Mouse (Mus musculus) bone marrow, adult 2 months (tissue): Measurements from ENCODE around the gene AU021092. TPM values are rescaled to one million over a fixed set of nuclear protein-coding genes. Genes with fewer than 3 reads are reported as not detected.

ENCODE experiments used
- H3K27ac ChIP-seq: fragments of 200-500 bp; 2 replicates; pipeline ENCODE4 v1.5.1; 2012; ENCODE audit warnings: low read depth, mild to moderate bottlenecking, control low read depth, inconsistent platforms, low read length; ENCODE audit not compliant: control insufficient read depth, poor library complexity, insufficient read depth
- H3K4me1 ChIP-seq: fragments of 200-500 bp; 2 replicates; pipeline ENCODE4 v1.6.1; 2011; ENCODE audit warnings: low read length; ENCODE audit not compliant: control insufficient read depth, insufficient read depth
- H3K4me3 ChIP-seq: fragments of 200-500 bp; replicated peaks from 2 replicates; pipeline ENCODE3; 2011; ENCODE audit warnings: mild to moderate bottlenecking, low read depth, low read length, control low read depth; ENCODE audit not compliant: control insufficient read depth
- CTCF ChIP-seq: fragments of 200-500 bp; IDR thresholded peaks from 2 replicates; pipeline ENCODE4 v1.5.1; 2011; ENCODE audit warnings: low read length, control low read depth; ENCODE audit not compliant: control insufficient read depth, insufficient read depth
- POLR2A ChIP-seq: fragments of 200-500 bp; IDR thresholded peaks from 2 replicates; pipeline ENCODE4 v1.6.1; 2011; ENCODE audit warnings: low read depth, mild to moderate bottlenecking, control low read depth, low read length, borderline replicate concordance; ENCODE audit not compliant: control insufficient read depth
- WGBS: fragments of 180-500 bp; shearing (Covaris S2); methylation state at CpG from one replicate; pipeline ENCODE4 v1.1.7; 2018; 5-methylcytosine and 5-hydroxymethylcytosine counted together
- polyA plus RNA-seq: library from polyadenylated mRNA; stranded (reverse); fragments of >200 nt; gene quantifications from 2 replicates; pipeline ENCODE4 v1.2.4, GENCODE M21; 2011; ENCODE audit warnings: low replicate concordance; ENCODE audit not compliant: missing spikeins, insufficient read depth, insufficient read length

Gene AU021092
- not detected in 2 replicates for polyA plus RNA-seq

DNA sequence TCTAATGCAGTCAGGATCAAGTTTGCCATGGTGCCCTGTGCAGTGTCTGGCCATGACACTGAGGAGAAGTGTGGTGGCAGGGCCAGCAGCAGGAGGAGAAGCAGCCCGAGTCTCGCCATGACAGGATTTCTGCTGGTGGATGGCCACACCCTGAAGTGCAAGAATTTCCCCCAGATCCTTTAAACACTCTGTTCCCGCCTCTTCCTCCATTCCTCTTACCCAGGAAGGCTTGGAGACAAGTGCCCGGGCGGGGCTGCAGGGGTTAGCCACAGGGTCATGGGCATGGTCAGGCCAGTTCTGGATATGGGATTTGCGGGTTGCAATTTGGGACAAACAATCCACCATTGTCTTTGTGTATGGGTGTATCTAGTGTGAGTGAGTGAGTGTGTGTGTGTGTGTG lies at the start of gene AU021092:
Gene AU021092, minus strand, starts transcription at position 160 of the 400 bp plus-strand sequence.
- no peak for TF ChIP-seq POLR2A
- no peak for TF ChIP-seq CTCF
- Histone ChIP-seq H3K4me3 (no peak within 1 kb of the TSS), H3K4me1 (no peaks in the 10 kb centered on the region), H3K27ac (no peak within 1 kb of the TSS)
- WGBS: 63% methylated on average over 6 of the region's 6 CpGs

DNA sequence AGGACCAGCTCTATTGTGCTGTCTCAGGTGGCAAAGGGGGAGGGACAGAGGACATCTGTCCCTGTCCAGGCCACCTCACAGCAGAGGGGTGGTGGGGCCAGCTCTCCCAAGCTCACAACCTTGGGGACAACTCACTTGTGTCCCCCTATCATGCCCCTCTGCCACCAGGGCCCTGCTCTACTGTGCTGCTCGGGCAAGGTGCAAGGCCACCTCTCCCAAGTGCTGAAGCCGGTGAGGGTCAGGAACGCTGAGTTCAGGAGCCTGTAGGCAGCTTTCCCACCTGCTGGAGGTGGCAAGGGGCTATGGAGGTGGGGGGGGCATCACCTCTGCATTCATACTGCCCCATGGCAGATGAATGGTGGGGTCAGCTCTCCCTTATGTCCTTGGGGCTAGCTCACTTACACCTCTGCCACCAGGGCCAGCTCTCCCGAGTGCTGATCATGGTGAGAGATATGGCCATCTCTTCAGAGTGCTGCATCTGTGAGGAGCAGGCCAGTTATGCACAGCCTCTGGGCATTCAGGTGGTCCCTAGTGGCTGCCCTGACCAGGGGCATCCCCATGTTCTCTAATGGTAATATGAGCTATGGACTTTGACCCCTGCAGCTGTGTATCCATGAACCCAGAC lies 49.4 kb upstream of the AU021092 start:
- Histone ChIP-seq H3K4me3 (no peak overlapping the region), H3K27ac (no peak overlapping the region), H3K4me1 (no peaks in the 10 kb centered on the region)
- TF ChIP-seq CTCF: no peak
- no peak for TF ChIP-seq POLR2A
- 76% methylated on average over 4 of the region's 4 CpGs for WGBS

DNA sequence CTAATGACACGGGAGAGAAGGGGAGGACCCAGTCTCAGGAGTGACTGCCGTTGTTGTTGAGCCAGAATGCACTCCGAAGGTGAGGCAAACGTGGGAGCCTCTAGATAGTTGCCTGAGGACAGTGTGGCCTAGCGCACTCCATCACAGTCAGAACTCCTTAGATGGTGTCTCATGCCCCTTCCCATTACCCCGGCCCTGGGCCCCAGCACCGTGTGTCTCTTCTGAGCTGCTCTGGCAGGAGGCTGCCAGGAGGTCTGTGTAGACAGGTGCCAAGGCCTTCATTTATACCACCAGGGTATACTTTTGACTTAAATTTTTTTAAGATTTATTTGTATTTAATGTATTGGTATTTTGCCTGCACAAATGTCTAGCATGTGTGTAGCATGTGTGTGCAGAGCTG lies 41.8 kb upstream of the AU021092 start:
- TF ChIP-seq CTCF (no peak), POLR2A (no peak)
- Histone ChIP-seq H3K4me1 (no peaks in the 10 kb centered on the region), H3K27ac (no peak overlapping the region), H3K4me3 (no peak overlapping the region)
- WGBS: 81% methylated on average over 7 of the region's 7 CpGs

DNA sequence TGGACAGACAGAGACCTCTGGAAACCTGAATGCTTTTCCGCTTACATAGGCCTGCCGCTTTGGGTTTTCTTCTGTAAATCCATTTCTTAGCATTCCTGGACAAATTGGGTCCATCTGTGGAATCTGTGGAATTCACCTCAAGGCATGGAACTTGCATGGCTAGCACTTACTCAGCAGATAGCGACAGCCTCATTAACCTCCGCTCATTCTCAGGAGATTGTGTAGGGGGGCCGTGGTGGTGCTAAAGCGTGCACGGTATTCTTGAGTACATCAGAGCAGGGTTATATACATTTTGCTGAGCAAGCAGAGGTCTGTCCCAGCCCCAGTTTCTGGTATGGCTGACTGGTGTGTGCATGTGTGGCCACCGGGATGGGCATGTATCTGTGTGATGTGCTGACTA lies 41.1 kb upstream of the AU021092 start:
- Histone ChIP-seq H3K4me3 (no peak overlapping the region), H3K4me1 (no peaks in the 10 kb centered on the region), H3K27ac (no peak overlapping the region)
- 89% methylated on average over 8 of the region's 8 CpGs for WGBS
- no peak for TF ChIP-seq POLR2A
- TF ChIP-seq CTCF: no peak

DNA sequence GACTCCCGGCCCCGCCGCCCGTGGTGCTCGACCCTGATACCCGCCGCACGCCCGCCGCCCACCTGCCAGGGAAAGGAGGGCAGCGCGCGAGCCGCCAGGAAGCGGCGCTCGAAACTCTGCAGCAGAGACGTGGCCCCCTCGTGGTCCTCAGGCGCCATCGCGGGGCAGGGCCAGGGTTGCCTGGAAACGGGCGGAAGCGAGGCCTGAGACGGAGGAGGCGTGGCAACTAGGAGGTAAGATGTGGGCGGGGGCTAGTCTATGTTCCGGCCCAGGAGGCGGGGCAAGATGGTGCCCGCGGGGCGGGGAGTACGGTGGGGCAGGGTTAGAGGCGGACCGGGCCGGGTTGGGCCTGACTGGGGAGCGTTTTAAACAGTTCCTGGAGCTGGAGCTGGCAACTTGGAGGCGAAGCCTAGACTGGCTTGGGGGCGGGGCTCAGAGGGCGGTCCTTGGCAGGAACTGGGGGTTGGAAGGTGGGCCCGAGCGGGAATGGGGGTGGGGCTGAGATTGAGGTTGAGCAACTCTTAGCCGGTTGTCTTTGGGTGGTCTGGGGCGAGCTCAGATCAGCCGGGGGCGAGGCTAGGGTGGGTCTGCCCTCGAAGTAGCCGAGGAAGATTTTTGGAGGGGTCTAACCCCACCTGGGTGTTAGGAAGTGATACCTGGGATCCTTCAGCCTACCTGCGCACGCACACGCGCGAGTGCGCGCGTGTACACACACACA lies 33.8 kb upstream of the AU021092 start, which contains the start of gene Eef2kmt:
Gene Eef2kmt, minus strand, starts transcription at position 205 of the 718 bp plus-strand sequence.
- 2% methylated on average over 57 of the region's 57 CpGs for WGBS
- peak within 1 kb of the TSS; percentile 39 for H3K27ac ChIP-seq
- no peaks in the 10 kb centered on the region; the same call in 1 of the 2 replicates for H3K4me1 ChIP-seq
- H3K4me3 ChIP-seq: peak within 1 kb of the TSS; percentile 70
- peak; percentile 42; the same call in 1 of the 2 replicates for TF ChIP-seq POLR2A
- TF ChIP-seq CTCF: peak; percentile 52; the same call in 1 of the 2 replicates

DNA sequence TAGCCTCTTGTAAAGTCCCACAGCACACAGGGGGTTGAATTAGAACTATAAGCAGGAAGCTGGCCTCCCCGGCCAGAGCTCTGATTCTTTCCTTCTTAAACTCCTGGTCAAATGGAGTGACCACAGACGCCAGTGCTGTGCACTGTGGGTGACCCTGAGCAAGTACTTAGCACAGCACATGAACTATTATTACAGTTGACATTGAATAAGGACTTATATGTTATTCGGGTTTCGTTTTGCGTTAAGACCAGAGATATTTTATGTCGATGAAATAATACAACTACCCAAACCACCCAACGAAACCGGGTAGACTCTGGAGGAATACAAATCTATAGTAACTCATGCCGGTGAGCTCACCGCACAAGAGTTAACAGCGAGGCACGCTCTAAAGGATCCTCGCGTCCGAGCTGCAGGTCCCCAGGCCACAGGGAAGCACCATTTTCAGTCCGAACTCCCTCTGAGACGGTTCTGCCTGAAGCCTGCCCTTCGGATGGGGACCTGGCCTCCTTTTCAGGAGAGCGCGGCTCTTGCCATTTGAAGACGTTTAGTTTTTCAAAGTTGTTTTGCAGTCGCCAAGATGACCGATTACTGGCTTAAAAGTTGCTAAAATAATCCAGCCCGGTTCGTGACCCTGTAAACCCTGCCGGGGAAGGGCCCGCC lies 33.1 kb upstream of the AU021092 start:
- peak overlapping the region; percentile 39 for H3K27ac ChIP-seq
- H3K4me3 ChIP-seq: peak overlapping the region; percentile 70
- WGBS: under 1% methylated on average over 27 of the region's 27 CpGs
- no peaks in the 10 kb centered on the region; the same call in 1 of the 2 replicates for H3K4me1 ChIP-seq
- TF ChIP-seq POLR2A (no peak), CTCF (no peak)

DNA sequence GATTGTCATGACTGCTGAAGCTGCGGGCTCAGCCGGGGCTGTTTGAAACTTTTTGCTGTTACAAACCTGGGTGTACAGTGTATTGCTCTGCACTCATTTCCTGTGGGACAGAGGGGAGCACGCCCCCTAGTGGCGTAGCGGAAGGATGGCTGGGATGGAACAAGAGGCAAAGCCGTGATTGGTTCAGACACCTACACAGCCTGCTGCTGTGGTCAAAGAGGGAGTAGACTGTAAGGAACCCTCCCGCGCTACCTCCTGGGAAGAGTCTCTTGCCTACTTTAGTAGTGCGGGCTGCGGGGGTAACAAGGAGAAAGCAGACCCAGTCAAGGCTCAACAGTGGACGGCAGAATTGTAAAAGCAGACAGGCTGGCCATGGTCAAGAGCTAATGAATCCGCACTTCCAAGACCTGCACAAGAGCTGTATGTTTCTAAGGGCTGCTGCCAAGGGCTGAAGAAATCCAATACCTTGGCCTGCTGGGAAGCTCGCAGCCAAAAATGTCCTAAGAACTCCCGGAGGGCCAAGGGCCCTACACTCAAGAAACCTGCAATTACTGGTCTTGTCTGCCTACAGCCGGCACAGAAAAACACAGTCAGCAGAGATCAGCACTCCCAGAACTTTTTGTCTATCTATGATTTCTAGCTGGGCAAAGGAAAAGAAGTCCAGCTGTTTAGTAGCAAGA lies 32.4 kb upstream of the AU021092 start:
- WGBS: 2% methylated on average over 15 of the region's 15 CpGs
- TF ChIP-seq POLR2A (no peak), CTCF (peak; percentile 99)

DNA sequence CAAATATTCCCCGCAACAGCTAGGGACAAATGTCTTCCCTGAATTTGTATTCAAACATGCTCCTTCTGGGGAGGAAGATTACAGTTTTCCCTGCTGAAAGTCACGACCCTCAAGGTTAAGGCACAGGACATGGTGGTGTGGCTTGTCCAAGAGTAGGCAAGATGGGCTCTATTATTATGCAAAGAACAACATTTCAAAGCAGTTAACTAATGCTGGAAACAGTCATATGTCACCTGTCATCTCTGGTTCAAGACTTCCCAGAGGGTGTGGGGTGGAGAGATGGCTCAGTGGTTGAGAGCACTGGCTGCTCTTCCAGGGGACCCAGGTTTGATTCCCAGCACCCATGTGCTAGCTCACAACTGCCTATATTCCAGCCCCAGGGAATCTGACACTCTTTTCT lies 30.2 kb upstream of the AU021092 start:
- no peaks in the 10 kb centered on the region; the same call in 1 of the 2 replicates for H3K4me1 ChIP-seq
- WGBS: 82% methylated on average over 2 of the region's 2 CpGs
- H3K4me3 ChIP-seq: no peak overlapping the region
- no peak overlapping the region for H3K27ac ChIP-seq
- TF ChIP-seq POLR2A (no peak), CTCF (no peak)

More for the DNA sequence above, 32.4 kb upstream of the AU021092 start:
- Histone ChIP-seq H3K27ac (no peak overlapping the region), H3K4me3 (peak overlapping the region; percentile 39), H3K4me1 (no peaks in the 10 kb centered on the region; the same call in 1 of the 2 replicates)
